Mouse (Mus musculus) bone marrow, adult 2 months (tissue): ENCODE measurements around the gene Atp2b2.

Experiments
- CTCF ChIP-seq: fragments of 200-500 bp; IDR thresholded peaks from 2 replicates; pipeline ENCODE4 v1.5.1; 2011; ENCODE audit warnings: low read length, control low read depth; ENCODE audit not compliant: control insufficient read depth, insufficient read depth
- POLR2A ChIP-seq: fragments of 200-500 bp; IDR thresholded peaks from 2 replicates; pipeline ENCODE4 v1.6.1; 2011; ENCODE audit warnings: low read depth, mild to moderate bottlenecking, control low read depth, low read length, borderline replicate concordance; ENCODE audit not compliant: control insufficient read depth

DNA sequence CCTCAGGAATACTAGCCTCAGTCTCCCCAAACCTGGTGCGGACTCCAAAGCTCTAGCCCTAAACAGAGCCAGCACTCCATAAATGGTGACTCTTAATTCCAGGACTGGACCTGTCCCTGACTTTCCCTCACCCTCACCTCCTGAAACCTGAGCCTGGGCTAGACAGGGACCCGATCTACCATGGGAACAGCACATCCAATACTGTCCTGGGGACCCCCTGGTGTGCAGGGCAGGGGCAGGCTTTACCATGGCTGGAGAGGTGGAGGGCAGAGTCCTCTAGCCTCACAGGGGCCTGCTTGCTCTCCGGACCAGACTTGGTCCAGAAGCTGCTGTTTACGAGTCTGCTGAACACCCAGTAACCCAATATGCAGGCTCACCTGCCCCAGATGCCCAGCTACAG is 179.5 kb downstream of the Atp2b2 start:
- TF ChIP-seq POLR2A (no peak), CTCF (no peak)
